Mouse (Mus musculus): ENCODE measurements around the gene Sf3a2.

DNA sequence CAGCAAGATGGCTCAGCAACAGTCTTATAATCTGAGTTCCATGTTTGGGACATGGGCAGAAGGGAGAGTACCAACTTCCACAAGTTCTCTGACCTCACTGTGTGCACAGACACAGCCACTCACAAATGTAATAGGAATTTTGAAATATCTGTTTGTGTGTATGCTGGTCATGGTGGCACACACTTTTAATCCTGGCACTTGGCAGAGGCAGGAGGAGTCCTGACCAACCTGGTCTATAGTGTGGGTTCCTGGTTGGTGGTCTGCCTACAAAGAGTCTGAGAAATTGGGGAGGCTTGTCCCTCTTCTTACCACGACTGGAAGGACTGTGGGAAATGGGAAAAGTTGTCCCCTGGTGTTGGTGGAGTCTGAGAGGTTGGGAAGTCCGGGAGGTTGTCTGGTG is 41.5 kb upstream of the Sf3a2 start:
- TF ChIP-seq POLR2A (IDR thresholded peaks at IDR 0.05; ENCODE audit: insufficient read length, low read depth), result no peak
- TF ChIP-seq USF1 (IDR thresholded peaks at IDR 0.05; ENCODE audit: low read depth), result no peak
- TF ChIP-seq TCF12 (IDR thresholded peaks at IDR 0.05; ENCODE audit: insufficient read depth, poor library complexity, severe bottlenecking), result no peak
- TF ChIP-seq POLR2AphosphoS2 (IDR thresholded peaks at IDR 0.05; ENCODE audit: insufficient read length, low read depth), result no peak
- no peak for TF ChIP-seq TCF3 (IDR thresholded peaks at IDR 0.05; ENCODE audit: insufficient read length, low read depth)
- no peak for TF ChIP-seq E2F4 (IDR thresholded peaks at IDR 0.05; ENCODE audit: insufficient read depth)
- TF ChIP-seq MYOG (IDR thresholded peaks at IDR 0.05; ENCODE audit: control insufficient read depth in 1 of 3, insufficient read depth in 1 of 3, insufficient read length in 2 of 3, low read depth in 2 of 3), result no peak
- no peak for TF ChIP-seq REST (IDR thresholded peaks at IDR 0.05; ENCODE audit: insufficient read depth, insufficient read length)
